Mouse (Mus musculus) brain, embryonic 14.5 days (tissue): ENCODE measurements at regions not wholly inside any gene's neighbourhood (a gene's known extent, or its start where the extent isn't known, plus 50 kb on each side); places are given as distances from the start of the nearest gene placed in this dataset.

Source experiments
- CTCF ChIP-seq: fragments of 200-500 bp; IDR thresholded peaks from 2 replicates; pipeline ENCODE4 v1.5.1; 2012; ENCODE audit warnings: inconsistent platforms, mild to moderate bottlenecking, moderate library complexity, borderline replicate concordance; ENCODE audit not compliant: insufficient read depth, insufficient read length; ENCODE audit errors: extremely low read depth
- POLR2A ChIP-seq: fragments of 200-500 bp; IDR thresholded peaks from 2 replicates; pipeline ENCODE4 v1.6.1; 2012; ENCODE audit warnings: mild to moderate bottlenecking, inconsistent platforms, borderline replicate concordance; ENCODE audit not compliant: poor library complexity, insufficient read depth, insufficient read length, severe bottlenecking; ENCODE audit errors: extremely low read depth

DNA sequence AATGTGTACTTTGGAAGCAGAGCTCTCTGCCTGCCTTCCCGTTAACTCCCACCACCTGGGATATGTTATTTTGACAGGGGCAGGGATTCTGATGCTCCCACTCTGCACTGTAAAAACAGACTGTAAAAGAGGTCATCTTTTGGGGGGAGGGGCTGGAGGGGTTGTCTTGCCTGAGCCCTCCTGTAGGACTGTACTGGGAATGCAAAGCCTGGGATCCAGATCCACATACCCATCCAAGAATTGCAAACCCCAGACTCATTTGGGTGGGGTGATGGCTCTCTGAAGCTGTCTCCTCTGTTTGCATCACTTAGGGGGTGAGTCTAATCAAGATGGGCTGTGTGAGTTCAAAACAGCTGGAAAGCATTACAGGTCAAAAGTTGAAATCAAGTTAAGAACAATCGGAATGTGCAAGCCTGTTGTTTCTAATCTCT is 623.7 kb upstream of the Cdh11 start:
- TF ChIP-seq POLR2A: no peak
- no peak for TF ChIP-seq CTCF
